11 mouse cellular contexts compared by ENCODE assay signal in the genomic region with DNA sequence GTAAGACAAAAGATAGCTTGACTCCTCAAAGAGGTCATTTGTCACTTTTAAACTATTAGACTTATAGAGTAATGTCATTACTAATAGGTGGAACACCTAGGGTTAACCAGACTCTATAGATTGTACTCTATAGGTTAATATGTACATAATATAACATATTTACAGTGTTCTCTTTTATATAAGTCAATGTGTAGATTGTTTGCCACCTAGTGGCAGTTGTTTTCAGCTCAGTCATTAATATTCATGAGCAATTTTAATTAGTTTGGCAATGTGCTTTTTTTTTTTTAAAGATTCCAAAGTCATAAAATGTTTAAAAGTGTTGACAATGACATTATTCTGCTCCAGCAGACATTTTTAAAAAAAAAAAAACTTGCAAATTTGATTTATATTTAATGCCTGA.
DNase-seq lines count a peak whose midpoint lies in the region; ATAC-seq and TF ChIP-seq lines count a peak whose summit lies in the region.
"Had no signal": no experiment of that assay in that cellular context is flagged by ENCODE, and none has a peak within 500 bp of the region (broad histone marks: within the 10 kb centered on the region; RNA-seq: fewer than 3 reads in every experiment).

No protein-coding gene starts in this region.

- no peak overlapping the region for H3K27ac ChIP-seq in forebrain, postnatal 0 days (ENCODE audit: low read depth, low read length)
- H3K27ac ChIP-seq in forebrain, embryonic 10.5 days: no peak overlapping the region
- H3K27ac ChIP-seq in layer of hippocampus, adult 2 months: no peak overlapping the region
- H3K27ac ChIP-seq: embryonic facial prominence, embryonic 15.5 days; heart, embryonic 13.5 days had no signal

- H3K4me2 ChIP-seq in forebrain, postnatal 0 days (ENCODE audit: low read depth): no peak overlapping the region
- H3K4me2 ChIP-seq: embryonic facial prominence, embryonic 15.5 days; heart, embryonic 13.5 days had no signal

- H3K9me3 ChIP-seq in forebrain, postnatal 0 days (ENCODE audit: low read length): no peaks in the 10 kb centered on the region
- no peaks in the 10 kb centered on the region for H3K9me3 ChIP-seq in forebrain, embryonic 10.5 days
- H3K9me3 ChIP-seq: embryonic facial prominence, embryonic 15.5 days; heart, embryonic 13.5 days had no signal

- no peaks in the 10 kb centered on the region for H3K4me1 ChIP-seq in forebrain, postnatal 0 days (ENCODE audit: insufficient read depth)
- H3K4me1 ChIP-seq in forebrain, embryonic 10.5 days: no peaks in the 10 kb centered on the region
- H3K4me1 ChIP-seq: embryonic facial prominence, embryonic 15.5 days; heart, embryonic 13.5 days had no signal

- no peak overlapping the region for H3K4me3 ChIP-seq in forebrain, postnatal 0 days (ENCODE audit: low read depth, low read length)
- no peak overlapping the region for H3K4me3 ChIP-seq in forebrain, embryonic 10.5 days
- H3K4me3 ChIP-seq in layer of hippocampus, adult 2 months: no peak overlapping the region
- H3K4me3 ChIP-seq: embryonic facial prominence, embryonic 15.5 days; heart, embryonic 13.5 days had no signal

- no peaks in the 10 kb centered on the region for H3K36me3 ChIP-seq in forebrain, postnatal 0 days (ENCODE audit: insufficient read depth)
- H3K36me3 ChIP-seq in forebrain, embryonic 10.5 days (replicated peaks): no peaks in the 10 kb centered on the region
- H3K36me3 ChIP-seq: embryonic facial prominence, embryonic 15.5 days; heart, embryonic 13.5 days had no signal

- H3K27me3 ChIP-seq in forebrain, postnatal 0 days (ENCODE audit: insufficient read depth, low read length): no peaks in the 10 kb centered on the region
- no peaks in the 10 kb centered on the region for H3K27me3 ChIP-seq in forebrain, embryonic 10.5 days (ENCODE audit: poor library complexity, severe bottlenecking)
- H3K27me3 ChIP-seq: embryonic facial prominence, embryonic 15.5 days; heart, embryonic 13.5 days had no signal

- no peak for TF ChIP-seq POLR2A in brain, embryonic 14.5 days (IDR thresholded peaks at IDR 0.05; ENCODE audit: borderline replicate concordance, extremely low read depth, insufficient read depth, insufficient read length, poor library complexity, severe bottlenecking)

- ATAC-seq in forebrain, postnatal 0 days: no peak

- DNase-seq in forebrain, postnatal 0 days: peak; percentile 29
- no peak for DNase-seq in forebrain, embryonic 10.5 days (ENCODE audit: extremely low spot score, low spot score)
- DNase-seq in layer of hippocampus, adult 2 months (ENCODE audit: low spot score in 2 of 2): no peak
- DNase-seq in layer of hippocampus, adult 9-11 months: no peak
- peak; percentile 5 for DNase-seq in A20 (ENCODE audit: low read depth, low spot score)
- DNase-seq in brain, embryonic 14.5 days (ENCODE audit: low read depth): peak; percentile 47
- no peak for DNase-seq in layer of hippocampus, adult 9-10 months (ENCODE audit: low spot score)
- DNase-seq in urinary bladder, postnatal 4 days (ENCODE audit: low spot score in 2 of 2): no peak
- DNase-seq: cerebellum, postnatal 14 days had no signal

- no peak overlapping the region for H3K9ac ChIP-seq in forebrain, postnatal 0 days
- H3K9ac ChIP-seq: embryonic facial prominence, embryonic 15.5 days; heart, embryonic 13.5 days had no signal

- TF ChIP-seq CTCF in forebrain, postnatal 0 days (IDR thresholded peaks at IDR 0.05; ENCODE audit: low read depth): peak; percentile 46
- TF ChIP-seq CTCF in layer of hippocampus, adult 2 months (conservative IDR thresholded peaks at IDR 0.05): peak; percentile 73
- TF ChIP-seq CTCF in brain, embryonic 14.5 days (IDR thresholded peaks at IDR 0.05; ENCODE audit: borderline replicate concordance, extremely low read depth, insufficient read depth, insufficient read length): no peak

Comparison
In these comparisons a context has a peak if more than half of its experiments do, and no peak if none do; other contexts are left out.
1. DNase-seq: peak in forebrain, postnatal 0 days (single experiment), A20 (single experiment) and brain, embryonic 14.5 days (single experiment); none in forebrain, embryonic 10.5 days (single experiment), layer of hippocampus, adult 2 months (0 of 2), layer of hippocampus, adult 9-11 months (single experiment), layer of hippocampus, adult 9-10 months (single experiment) and urinary bladder, postnatal 4 days (0 of 2).